Mouse (Mus musculus) lung, postnatal 0 days (tissue): Measurements from ENCODE around the gene Cntnap5c.

Source experiments
- CTCF ChIP-seq: IDR thresholded peaks from 2 replicates; pipeline ENCODE4 v1.5.1; 2016; ENCODE audit warnings: antibody characterized with exemption, mild to moderate bottlenecking
- EP300 ChIP-seq: IDR thresholded peaks from 2 replicates; pipeline ENCODE4 v1.6.1; 2016; ENCODE audit warnings: antibody characterized with exemption, mild to moderate bottlenecking, control low read depth

- TF ChIP-seq CTCF = no peak
- TF ChIP-seq EP300 = no peak
Measured at GRCm38 (mm10) chr17:58069912-58070311, 300.5 kb downstream of the Cntnap5c start.
